Mouse (Mus musculus) left cerebral cortex, adult 8-10 months (tissue): ENCODE data around the gene Chd9. TPM values are rescaled to one million over a fixed set of nuclear protein-coding genes. Genes with fewer than 3 reads are reported as not detected.
"Not testable (repeated sequence)": the region's sequence is repeated elsewhere in the genome, so short reads cannot be mapped to it uniquely, and the experiment has no call there.

Experiments
- DNase-seq, 2 experiments: peaks; one replicate each; pipeline ENCODE4 v3.0.0; 2022; ENCODE audit warnings: low spot score in 2 of 2
- total RNA-seq, 4 experiments: library from RNA; stranded (reverse); gene quantifications; 2 replicates each; pipeline ENCODE4 v1.2.4; 2022

Chd9 gene
- total RNA-seq, 4 experiments from 2014 or later = 169 to 194 (median 186) TPM

DNA sequence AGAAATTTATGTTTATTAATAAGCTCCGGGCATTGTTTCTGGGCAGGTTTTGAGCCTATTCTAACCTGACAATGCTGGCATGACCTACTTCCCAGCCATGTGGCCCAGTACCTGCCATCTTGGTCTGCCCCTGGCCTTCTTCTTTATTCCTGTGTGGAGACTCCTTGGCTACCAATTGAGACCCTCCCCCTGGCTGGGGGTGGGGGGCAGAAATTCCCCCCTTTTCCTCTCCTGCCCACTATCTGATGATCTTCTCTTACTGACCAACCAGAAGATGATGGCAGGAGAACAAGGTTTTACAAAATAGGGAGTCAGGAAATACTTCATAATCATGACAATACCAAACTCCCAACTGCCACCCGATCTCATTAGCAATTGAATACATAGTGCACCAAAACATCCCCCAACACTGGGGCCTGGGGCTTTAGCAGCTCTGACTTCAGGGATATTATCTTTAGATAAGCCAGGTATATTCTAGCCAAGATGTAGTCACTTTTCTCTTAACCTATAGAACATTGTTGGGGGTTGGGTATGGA, 76.1 kb downstream of the Chd9 start:
- DNase-seq = no peak

DNA sequence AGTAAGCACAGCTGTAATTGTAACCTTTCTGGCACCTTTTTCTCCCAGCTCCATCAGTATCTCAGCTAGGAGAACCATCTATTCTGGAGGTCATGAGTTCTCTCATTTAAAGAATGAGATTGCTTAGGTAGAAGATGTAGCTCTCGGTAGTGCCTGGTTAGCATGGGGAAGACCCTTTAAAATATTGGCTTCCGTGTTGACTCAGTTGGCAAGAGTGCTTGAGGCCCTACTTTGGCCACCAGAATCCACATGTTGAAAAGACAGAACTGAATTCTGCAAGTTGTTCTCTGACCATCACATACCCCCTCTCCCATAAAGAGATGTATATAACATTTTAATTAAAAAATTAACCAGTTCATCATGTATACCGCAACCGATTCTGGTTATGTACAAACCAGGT, 78.8 kb downstream of the Chd9 start:
- no peak for DNase-seq

DNA sequence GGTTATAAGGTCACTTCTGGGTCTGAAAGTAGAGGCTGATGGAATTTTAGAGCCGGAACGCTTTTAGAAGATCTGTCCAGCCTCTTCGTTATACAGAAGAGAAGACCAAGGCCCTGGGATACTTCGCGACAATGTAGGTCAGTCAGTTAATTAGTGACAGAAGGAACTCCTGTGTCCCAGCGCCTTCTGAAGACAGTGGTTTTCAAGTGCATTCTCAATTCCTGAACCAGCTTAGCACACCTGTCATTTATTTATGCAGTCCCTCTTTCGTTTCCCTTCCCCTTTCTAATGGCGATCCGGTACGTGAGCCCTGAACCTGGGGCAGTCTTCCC, 79.3 kb downstream of the Chd9 start:
- no peak for DNase-seq

DNA sequence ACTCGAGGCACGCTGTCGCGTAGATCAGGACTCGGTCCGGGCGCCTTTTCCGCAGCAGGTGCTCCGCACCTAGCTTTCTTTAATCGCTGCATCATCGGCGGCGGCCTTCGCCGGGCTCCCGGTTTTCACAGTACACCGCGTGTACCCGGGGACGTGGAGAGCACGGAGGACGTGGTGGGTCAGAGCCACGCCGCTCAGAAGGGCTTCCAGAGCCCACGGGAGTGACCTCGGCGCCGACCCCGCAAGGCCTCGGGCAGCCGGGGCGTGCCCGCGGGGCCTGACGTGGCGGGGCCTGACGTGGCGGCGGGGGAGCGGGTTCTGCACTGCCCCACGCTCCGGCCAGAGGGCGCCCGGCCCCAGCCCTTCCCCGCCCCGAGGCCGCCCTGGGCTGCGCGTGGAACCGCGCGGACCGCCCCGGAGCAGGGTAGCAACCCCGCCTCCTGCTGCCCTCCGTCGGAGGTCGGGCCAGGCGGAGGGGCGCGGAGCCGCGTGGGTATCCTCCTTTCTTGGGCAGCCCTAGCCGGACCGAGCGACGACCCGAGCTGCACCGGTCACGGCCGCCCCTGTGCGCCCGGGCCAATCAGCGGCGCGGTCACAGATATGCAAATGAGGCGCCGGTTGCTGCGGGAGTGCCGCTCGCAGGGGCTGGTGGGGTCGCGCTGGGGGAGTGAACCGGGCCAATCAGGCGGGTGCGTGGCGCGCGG, 79.8 kb downstream of the Chd9 start:
- peak; percentile 84 to 91 for DNase-seq

DNA sequence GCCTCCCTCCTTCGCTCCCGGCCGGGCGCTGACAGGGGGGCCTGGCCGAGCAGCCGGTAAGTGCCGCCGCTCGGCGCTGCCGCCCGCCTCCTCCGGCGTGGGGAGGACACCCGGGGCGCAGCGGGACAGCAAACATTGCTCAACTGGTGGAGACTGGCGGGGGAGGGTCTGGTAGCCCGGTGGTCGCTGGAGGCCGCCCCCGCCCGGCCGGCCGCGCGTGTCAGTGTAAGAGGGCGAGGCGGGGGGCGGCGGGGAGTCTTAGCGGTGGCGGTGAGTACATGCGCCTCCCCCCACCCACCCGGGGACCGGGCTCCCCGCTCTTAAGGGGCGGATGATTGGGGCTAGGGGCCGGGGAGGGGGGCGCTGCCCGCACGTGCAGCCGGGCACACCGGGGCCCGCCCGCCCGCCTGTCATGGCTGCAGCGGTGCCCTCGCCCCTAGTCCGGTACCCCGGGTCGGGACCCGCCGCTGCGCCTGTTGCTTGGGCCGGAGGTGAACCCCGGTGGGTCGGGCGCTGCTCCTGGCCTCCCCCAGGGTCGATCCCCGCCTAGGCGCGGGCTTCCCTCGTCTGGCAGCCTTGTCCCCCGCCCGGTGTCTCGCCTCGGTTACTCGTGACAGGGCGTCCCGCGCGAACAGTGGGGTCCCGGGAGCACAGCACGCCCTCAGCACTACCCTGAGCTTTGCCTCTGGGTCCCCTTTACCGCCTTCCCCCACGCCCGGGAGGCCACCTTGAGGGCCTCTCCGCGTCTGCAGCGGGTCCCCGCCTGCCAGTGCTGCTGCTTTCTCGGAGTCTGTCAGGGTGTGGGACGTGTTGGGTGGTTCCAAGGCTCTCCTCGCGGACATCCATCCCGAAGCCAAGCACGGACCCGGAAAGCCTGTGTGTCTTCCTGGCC, 80.7 kb downstream of the Chd9 start:
- DNase-seq = peak; percentile 30 to 63

DNA sequence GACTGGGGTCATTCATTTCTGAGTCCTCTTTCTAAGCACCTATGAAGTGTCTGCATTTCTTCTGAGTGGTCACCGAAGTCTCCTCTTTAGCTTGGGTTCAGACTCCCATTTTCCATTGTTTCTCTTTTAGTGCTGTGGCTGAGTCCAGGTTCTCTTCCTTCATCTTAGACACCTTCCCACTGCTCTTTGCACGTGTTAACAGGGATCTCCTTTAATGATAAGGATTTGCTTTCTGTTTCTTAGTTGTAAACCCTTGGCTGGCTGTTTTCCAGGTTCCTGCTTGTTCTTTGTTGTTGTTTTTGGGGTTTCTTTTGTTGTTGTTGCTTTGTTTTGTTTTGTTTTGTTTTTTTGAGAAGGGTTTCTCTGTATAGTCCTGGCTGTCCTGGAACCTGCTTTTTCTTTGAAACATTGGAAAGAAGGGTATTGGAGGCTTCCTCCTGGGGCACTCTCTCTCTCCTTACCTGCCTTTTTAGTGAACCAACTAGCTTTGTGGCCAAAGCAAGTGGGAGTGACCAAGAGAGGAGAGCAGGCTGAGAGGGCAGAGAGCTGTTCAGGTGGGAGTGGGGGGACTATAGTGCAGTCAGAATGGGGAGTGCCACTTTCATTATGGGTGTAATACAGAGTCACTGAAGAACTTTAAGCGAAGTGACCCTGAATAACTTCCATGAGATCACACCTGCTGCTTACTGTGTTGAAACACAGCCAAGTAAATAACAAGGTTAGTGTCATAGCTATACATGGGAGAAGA, 95.2 kb downstream of the Chd9 start:
- DNase-seq = no peak

DNA sequence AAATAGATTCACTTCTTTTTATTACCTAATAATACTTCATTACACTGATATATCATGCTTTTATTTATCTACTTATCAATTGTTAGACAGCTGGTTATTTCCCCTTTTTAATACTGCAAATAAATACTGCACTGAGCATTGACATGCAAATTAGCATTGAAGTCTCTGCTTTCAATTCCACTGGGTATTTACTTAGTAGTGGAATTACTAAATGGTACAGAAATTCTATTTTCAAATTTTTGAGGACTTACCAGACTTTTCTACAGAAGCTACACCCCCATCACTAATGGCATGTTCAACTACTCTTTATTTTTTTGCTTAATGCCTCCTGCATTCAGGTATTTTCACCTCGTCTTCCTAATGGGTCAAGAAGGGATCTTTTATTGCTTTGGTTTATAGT, 100.3 kb downstream of the Chd9 start:
- no peak for DNase-seq

DNA sequence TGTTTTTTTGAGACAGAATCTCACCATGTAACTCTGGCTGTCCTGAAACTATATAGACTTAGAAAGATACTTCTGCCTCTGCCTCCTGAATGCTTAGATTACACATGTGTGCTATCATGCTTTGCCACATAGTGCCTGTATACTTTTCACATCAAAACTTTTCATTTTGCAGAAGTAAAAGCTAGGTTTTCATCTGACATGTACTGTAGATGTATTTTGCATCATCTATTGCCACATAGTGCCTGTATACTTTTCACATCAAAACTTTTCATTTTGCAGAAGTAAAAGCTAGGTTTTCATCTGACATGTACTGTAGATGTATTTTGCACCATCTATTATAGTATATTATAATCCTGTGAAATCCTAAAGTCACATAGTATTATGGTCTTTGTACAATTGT, 102.0 kb downstream of the Chd9 start:
- DNase-seq = not testable (repeated sequence)

DNA sequence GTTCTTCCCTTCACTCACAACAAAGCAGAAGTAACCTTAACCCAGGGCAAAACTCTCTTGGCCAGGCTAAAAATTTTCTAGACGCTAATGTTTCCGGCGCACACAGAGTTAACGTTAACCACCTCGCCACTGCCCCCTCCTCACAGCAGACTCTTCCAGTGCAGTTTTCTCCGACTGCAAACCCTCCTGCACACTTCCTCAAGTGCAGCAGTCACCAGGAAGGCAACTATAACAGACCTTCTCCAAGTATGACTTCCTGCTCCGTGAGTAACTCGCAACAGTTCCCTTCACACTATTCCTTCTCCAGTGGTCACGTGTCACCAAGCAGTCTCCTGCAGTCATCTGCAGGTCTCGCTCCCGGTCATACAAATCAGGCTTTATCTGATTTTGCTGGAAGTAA, 104.8 kb downstream of the Chd9 start:
- no peak for DNase-seq

DNA sequence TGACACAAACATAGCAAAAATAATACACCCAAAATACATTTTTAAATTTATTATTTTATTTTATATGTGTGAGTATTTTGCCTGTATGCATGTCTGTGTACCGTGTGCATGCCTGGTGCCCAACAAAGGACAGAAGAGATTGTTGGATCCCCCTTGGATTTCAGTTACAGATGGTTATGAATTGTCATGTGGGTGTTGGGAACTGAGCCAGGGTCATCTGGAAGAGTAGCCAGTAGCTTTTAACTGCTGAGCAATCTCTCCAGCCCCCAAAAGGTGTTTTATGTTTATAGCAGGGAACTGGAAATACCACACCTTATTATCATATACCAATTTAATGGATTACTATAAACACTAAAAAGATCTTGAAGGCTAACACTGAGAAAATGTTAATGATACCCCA, 106.6 kb downstream of the Chd9 start:
- no peak for DNase-seq

DNA sequence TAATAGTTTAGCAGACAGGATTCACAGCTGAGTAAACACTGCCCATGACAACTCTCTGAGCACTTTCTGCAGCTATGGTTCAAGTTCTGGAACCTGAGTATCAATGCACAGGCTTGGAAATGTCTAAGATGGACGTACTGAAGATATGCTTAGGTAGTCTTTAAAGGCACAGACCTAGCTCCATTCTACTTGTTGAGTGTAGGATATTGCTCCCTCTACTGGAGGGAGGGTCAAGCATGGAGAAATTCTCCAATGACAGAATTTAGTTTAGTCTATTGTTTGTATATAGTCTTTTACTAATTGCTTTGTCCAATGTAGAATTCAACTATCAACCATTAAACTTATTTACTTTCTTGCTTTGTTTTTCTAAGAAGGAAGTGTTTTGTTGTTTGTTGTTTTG, 108.7 kb downstream of the Chd9 start:
- DNase-seq = no peak

DNA sequence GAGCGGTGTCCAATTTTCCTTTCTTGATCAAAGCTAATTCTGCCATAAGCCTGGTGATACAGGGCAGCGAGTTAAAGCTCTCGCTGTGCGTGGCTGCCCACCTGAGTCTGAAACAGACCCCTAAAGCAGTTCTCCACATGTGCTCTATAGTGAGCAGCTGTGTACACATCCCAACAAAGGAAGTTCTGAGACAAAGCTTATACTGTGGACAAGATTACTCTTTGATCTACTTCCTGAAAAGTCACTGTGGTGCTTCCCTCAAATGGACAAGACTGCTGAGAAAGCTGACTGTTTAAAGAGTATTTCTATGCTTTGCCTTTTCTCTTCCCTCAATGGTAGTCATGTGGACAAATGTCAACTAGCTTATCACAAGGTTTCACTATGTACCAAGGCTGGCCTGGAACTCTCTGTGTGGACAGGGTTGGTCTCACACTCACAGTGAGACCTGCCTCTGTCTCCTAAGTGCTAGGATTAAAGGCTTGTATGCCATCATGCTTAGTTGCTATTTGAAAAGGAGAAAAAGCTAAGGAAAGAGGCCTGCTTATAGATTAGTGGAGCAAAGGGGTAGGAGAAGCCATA, 110.3 kb downstream of the Chd9 start:
- no peak for DNase-seq

DNA sequence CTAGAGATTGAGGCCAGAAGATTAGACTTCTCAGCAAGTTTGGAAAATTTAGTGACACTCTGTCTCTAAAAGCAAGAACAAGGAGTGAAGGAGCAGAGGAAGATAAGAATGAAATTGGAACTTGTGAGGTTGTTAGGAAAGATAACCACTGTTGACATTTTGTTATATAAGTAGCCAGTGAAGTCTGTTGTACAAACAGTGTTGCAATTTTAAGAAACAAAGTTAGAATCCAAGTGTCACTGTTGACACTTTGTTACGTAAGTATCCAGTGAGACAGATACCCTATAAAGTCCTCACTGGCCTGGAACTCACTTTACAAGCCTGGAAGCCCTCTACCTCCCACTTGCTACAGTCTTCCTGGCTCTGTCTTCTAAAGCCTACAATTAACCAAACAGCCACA, 111.7 kb downstream of the Chd9 start:
- no peak for DNase-seq

DNA sequence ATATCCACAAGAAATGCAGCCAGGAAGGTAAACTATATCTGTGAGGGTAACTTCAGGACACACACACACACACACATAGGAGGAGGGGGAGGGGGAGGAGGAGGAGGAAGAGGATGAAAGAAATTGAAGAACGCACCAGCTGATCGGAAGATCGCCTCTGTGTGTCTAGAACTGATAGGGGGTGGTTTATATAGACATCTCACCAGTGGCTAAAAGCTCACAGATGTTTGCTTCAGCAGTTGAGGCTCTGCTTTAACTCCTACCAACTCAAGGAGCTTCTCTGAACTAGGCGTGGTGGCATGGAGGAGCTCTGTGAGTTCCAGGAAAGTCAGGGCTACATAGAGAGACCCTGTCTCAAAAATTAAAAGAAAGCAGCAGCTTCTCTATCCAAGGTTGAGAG, 115.6 kb downstream of the Chd9 start:
- no peak for DNase-seq

DNA sequence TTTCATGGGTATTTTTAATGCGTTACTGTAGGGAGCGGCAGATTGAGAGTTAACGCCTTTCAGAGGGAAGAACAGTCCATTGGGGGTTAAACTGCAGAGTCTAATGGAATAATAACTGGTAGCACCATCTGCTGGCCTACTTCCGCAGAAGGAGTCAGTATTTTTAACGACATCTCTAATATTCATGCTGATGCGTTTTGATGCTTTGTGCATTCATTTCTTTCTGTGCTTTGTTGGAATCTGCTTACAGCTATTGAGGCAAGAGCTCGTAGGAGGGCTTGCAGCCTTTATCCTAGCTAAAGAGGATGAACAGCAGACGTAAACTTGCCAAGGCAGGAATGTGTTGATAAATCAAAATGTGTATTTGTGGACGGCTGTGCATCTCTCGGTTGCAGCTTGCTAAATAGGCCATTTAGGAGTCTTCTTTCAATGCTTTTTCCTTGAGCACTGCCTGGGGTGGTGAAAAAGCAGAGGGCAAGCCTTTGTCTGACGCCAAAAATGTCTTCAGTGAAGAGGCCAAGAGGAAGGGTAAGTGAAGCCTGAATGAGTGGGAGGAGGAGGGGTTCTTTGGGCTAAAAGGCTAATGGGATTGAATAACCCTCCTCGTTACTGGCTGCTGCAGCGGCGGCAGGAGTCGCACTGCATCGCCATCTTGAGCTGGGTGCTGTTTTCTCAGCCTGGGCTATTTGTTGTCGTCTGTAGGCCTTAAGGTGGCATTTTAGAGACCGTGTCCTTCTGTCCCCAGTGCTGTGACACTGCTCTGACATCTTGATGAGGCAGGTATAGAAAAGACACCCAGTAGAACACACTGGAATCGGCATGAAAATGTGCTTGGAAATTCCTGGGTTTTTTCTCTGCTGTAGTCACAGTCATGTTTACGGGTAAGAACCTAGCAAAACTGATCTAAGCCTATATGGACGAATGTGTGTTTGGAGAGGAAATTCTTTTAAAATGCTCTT, 126.9 kb downstream of the Chd9 start:
- DNase-seq = peak; percentile 65 to 68

DNA sequence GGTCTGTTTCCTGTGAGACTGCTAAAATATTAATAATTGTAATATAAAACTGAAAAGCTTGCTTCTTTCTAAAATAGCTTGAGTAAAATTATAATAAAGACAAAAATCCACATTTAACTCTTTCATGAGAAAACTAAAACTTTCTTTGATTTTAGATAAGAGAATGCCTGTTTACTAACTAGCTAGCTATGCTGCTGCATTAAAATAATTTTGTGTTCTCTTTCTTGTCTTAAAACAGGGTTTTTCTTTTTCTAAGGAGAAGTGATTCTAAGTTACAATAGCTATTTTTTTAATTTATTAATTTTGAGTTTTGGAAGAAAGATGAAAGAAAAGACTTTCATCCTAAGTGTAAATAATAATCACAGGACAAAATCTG, 127.6 kb downstream of the Chd9 start:
- no peak for DNase-seq

DNA sequence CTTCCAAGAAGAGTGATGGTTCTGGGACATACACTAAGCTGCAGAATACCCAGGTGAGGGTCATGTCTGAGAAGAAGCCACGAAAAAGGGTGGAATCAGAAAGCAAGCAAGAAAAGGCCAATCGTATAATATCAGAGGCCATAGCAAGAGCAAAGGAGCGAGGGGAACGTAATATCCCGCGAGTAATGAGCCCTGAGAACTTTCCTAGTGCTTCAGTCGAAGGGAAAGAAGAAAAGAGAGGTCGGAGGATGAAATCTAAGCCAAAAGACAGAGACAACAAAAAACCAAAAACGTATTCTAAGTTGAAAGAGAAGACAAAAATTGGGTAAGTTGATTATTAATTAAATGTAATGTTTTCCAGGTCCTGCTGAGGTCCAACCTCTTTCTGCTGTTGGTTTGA, 128.2 kb downstream of the Chd9 start:
- DNase-seq = no peak

DNA sequence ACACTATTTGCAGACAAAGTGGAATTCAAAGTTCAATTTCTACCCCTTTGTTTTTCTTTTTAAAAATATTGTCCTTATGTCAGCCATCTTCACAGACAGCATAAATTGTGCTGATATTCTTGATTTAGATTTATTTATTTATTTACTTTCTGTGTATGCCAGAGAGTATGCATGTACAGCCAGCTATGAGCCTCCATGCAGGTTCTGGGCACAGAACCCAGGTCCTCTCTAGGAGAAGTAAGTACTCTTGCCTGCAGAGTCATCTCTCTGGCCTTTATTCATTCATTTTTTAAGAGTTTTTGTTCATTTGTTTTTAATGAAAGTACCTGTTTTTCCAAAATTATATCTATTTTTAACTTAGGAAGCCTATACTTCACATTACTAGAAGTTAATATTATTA, 129.6 kb downstream of the Chd9 start:
- no peak for DNase-seq

DNA sequence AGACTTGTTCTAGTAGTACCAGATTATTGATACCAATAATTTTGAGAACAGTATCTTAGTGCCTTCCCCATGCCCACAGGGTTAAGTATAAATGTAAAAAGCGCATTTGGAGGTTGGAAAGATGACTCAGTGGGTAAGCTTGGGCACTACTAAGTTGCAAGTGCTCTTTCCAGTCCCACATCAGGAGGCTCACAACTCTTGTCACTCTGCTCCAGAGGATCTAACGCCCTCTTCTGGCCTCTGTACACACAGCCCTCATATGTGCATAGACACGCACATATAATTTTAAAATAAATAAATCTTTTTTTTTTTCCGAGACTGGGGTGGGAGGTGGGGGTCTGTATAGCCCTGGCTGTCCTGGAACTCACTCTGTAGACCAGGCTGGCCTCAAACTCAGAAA, 131.6 kb downstream of the Chd9 start:
- no peak for DNase-seq

DNA sequence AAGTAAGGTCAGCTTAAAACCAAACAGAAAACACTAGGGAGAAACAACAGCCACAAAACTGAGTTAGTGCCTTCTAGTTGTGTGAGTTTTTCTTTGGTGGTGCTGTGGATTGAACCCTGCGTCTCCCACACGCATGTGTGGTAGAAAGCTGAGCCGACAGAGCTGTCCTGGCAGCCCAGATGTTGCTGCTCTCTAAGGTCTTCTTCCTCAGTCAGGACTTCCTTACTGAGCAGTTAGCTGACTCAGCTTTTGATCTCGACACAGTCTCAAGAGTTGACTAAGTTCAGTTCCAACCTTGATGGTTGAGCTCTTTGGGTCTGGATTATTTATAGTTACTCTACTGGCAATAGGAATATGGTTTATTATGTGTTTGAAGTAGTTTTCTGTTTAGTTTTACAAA, 133.5 kb downstream of the Chd9 start:
- no peak for DNase-seq

DNA sequence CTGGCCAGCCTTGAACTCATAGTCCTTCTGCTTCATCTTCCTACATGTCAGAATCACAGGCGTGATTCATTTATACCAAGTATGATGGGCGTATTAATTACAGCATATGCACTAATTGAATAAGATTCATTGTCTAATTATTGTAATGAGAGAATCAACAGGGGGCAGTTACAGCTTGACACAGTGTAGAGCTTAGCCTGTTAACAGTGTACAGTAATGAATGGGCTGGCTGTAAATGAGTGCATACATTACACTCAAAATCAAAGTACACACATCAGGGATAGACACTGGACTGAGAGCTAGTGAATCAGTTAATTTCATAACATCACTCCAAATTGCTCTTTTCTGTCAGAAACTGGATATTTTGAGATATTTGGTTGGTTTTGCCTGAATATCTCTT, 135.9 kb downstream of the Chd9 start:
- DNase-seq = no peak
